Mouse (Mus musculus) limb, embryonic 14.5 days (tissue): Measurements from ENCODE around the gene Gm6096. TPM values are rescaled to one million over a fixed set of nuclear protein-coding genes. Genes with fewer than 3 reads are reported as not detected.

Source experiments
- ATAC-seq: fragments of 200-750 bp; cut with Nextera tagmentation; 2 replicates; pipeline ENCODE4 v1.8.0; 2017; ENCODE audit warnings: low read depth, moderate number of reproducible peaks, moderate TSS enrichment; ENCODE audit not compliant: low FRiP score
- DNase-seq: peaks from one replicate; pipeline ENCODE4 v3.0.0-alpha.2; 2015; ENCODE audit warnings: low spot score
- H3K27ac ChIP-seq: fragments of 300-500 bp; sonication (generic); replicated peaks from 2 replicates; pipeline ENCODE4 v1.5.1; 2014; ENCODE audit warnings: low read depth, mild to moderate bottlenecking, low read length, moderate library complexity, mixed read lengths
- H3K27me3 ChIP-seq: fragments of 300-500 bp; sonication (generic); 2 replicates; pipeline ENCODE4 v1.6.1; 2014; ENCODE audit warnings: low read length, mixed read lengths; ENCODE audit not compliant: control insufficient read depth, insufficient read depth
- H3K36me3 ChIP-seq: fragments of 300-500 bp; sonication (generic); 2 replicates; pipeline ENCODE4 v1.6.1; 2014; ENCODE audit warnings: mild to moderate bottlenecking, low read length, moderate library complexity, mixed read lengths; ENCODE audit not compliant: control insufficient read depth, insufficient read depth
- H3K4me1 ChIP-seq: fragments of 300-500 bp; sonication (generic); 2 replicates; pipeline ENCODE4 v1.6.1; 2014; ENCODE audit warnings: antibody characterized with exemption, low read length, mixed read lengths; ENCODE audit not compliant: control insufficient read depth, insufficient read depth
- H3K4me2 ChIP-seq: fragments of 300-500 bp; sonication (generic); replicated peaks from 2 replicates; pipeline ENCODE4 v1.6.1; 2014; ENCODE audit warnings: low read depth, mild to moderate bottlenecking, low read length, moderate library complexity; ENCODE audit not compliant: severe bottlenecking
- H3K4me3 ChIP-seq: fragments of 300-500 bp; sonication (generic); replicated peaks from 2 replicates; pipeline ENCODE4 v1.5.1; 2014; ENCODE audit warnings: low read length
- H3K9ac ChIP-seq: fragments of 300-500 bp; sonication (generic); 2 replicates; pipeline ENCODE4 v1.6.1; 2014; ENCODE audit warnings: mild to moderate bottlenecking, low read depth, low read length, moderate library complexity; ENCODE audit not compliant: severe bottlenecking
- H3K9me3 ChIP-seq: fragments of 300-500 bp; sonication (generic); 2 replicates; pipeline ENCODE4 v1.6.1; 2016; ENCODE audit warnings: low read length; ENCODE audit not compliant: control insufficient read depth
- POLR2A ChIP-seq: fragments of 200-500 bp; IDR thresholded peaks from 2 replicates; pipeline ENCODE4 v1.8.0; 2012; ENCODE audit warnings: inconsistent platforms, mild to moderate bottlenecking, moderate library complexity, borderline replicate concordance; ENCODE audit not compliant: insufficient read depth, insufficient read length; ENCODE audit errors: extremely low read depth
- WGBS: fragments of 180-500 bp; shearing (Covaris S2); extraction: QIAGEN DNeasy Blood & Tissue Kit; methylation state at CpG from one replicate; pipeline ENCODE4 v1.1.7; 2014; 5-methylcytosine and 5-hydroxymethylcytosine counted together
- polyA plus RNA-seq, 2 experiments: library from polyadenylated mRNA; depleted of rRNA in 1 of 2; stranded (reverse) in 1 of 2; unstranded in 1 of 2; fragments of >200 nt; fragmentation: Nextera tagmentation in 1 of 2; extraction: Ambion mirVana in 1 of 2; gene quantifications; 2 replicates each; pipeline versions ENCODE4 v1.2.1 to v1.2.3; 2012 to 2014

Gene Gm6096
- polyA plus RNA-seq, 2 experiments = 0.55 TPM; not detected in 1

GRCm38 (mm10) chr7:34229691-34230111, 21.1 kb upstream of the Gm6096 start:
- H3K27me3 ChIP-seq = no peaks in the 10 kb centered on the region
- H3K9me3 ChIP-seq = no peaks in the 10 kb centered on the region
- peaks cover 15% of the 10 kb centered on the region for H3K4me1 ChIP-seq

GRCm38 (mm10) chr7:34230116-34230515, 20.7 kb upstream of the Gm6096 start, which contains the start of gene Gpi1:
TSS of gene Gpi1 (minus strand) at chr7:34230336.
- Histone ChIP-seq H3K36me3 (peaks cover 32% of the 10 kb centered on the region), H3K4me2 (peak within 1 kb of the TSS; percentile 76), H3K4me3 (peak within 1 kb of the TSS; percentile 76), H3K9me3 (no peaks in the 10 kb centered on the region), H3K4me1 (peaks cover 15% of the 10 kb centered on the region), H3K9ac (peak within 1 kb of the TSS; percentile 67), H3K27me3 (no peaks in the 10 kb centered on the region), H3K27ac (peak within 1 kb of the TSS; percentile 73)
- WGBS = 2% methylated on average over 37 of the region's 39 CpGs
- peak; percentile 90 for DNase-seq
- TF ChIP-seq POLR2A = peak; percentile 67; the same call in 1 of the 2 replicates
- ATAC-seq = peak; percentile 67

More at GRCm38 (mm10) chr7:34229691-34230111, 21.1 kb upstream of the Gm6096 start:
- TF ChIP-seq POLR2A = no peak
- Histone ChIP-seq H3K9ac (peak overlapping the region; percentile 67), H3K36me3 (peaks cover 36% of the 10 kb centered on the region), H3K4me3 (peak overlapping the region; percentile 76), H3K4me2 (peak overlapping the region; percentile 76), H3K27ac (peak overlapping the region; percentile 73)
- DNase-seq = peak; percentile 62
- peak; percentile 8 for ATAC-seq
- 3% methylated on average over 16 of the region's 19 CpGs for whole genome bisulfite sequencing

GRCm38 (mm10) chr7:34232785-34233725, 17.8 kb upstream of the Gm6096 start:
- DNase-seq = no peak
- no peak for ATAC-seq
- 43% methylated on average over 7 of the region's 7 CpGs for whole genome bisulfite sequencing

GRCm38 (mm10) chr7:34233909-34234609, 16.8 kb upstream of the Gm6096 start:
- DNase-seq = peak; percentile 96
- H3K4me1 ChIP-seq = peaks cover 11% of the 10 kb centered on the region; the same call in 1 of the 2 replicates

More at GRCm38 (mm10) chr7:34232785-34233725, 17.8 kb upstream of the Gm6096 start:
- H3K36me3 ChIP-seq = peaks cover 20% of the 10 kb centered on the region
- peaks cover 15% of the 10 kb centered on the region for H3K4me1 ChIP-seq
- TF ChIP-seq POLR2A = no peak
- no peaks in the 10 kb centered on the region for H3K27me3 ChIP-seq
- peak overlapping the region; percentile 61 for H3K9ac ChIP-seq
- peak overlapping the region; percentile 48 for H3K4me3 ChIP-seq
- H3K9me3 ChIP-seq = no peaks in the 10 kb centered on the region
- H3K4me2 ChIP-seq = peak overlapping the region; percentile 69
- peak overlapping the region; percentile 91 for H3K27ac ChIP-seq

More at GRCm38 (mm10) chr7:34233909-34234609, 16.8 kb upstream of the Gm6096 start:
- ATAC-seq = peak; percentile 95
- H3K27me3 ChIP-seq = no peaks in the 10 kb centered on the region
- peak overlapping the region; percentile 91 for H3K27ac ChIP-seq
- H3K9ac ChIP-seq = peak overlapping the region; percentile 61
- WGBS = under 1% methylated on average over 45 of the region's 46 CpGs
- no peaks in the 10 kb centered on the region for H3K9me3 ChIP-seq
- peak; percentile 75; the same call in 1 of the 2 replicates for TF ChIP-seq POLR2A
- peak overlapping the region; percentile 69 for H3K4me2 ChIP-seq
- H3K36me3 ChIP-seq = peaks cover 27% of the 10 kb centered on the region
- H3K4me3 ChIP-seq = peak overlapping the region; percentile 48
